1 mouse cellular context compared by ENCODE assay signal in the genomic region with DNA sequence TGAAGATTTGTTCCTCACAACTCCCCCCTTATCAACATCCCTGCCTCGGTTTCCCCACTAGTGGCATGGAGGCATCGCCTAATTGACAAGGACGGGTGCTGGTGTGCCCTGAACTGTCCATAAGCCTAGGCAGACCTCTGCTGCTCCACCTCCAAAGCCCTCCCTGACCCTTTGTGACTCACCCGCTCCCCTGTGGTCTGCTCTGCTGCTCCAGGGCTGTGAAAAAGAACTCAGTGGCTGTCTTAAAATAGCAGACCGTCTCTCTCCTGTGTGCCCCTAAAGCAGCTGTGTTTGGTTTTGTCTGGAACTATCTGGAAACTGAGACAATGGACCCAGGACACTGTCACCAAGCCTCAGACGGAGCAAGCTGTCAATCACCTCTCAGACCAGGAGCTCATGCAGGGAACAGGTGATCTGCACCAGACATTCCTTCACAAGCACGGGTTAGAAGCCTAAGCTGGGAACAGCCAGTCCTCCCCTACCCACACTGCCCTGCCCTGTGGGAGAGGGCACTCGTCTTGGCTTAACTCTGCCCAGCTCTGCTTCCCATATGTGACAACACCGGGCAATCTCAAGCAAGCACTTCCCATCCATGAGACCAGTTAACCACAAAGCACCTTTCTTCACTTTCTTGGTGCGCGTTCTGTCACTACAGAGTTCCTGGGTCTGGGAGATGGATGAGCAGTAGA.
TF ChIP-seq lines count a peak whose summit lies in the region.

No protein-coding gene starts in this region.

TF ChIP-seq in MEL, 35 proteins besides CTCF, POLR2A, EP300 and RAD21:
- TF ChIP-seq MYB (IDR thresholded peaks at IDR 0.05; ENCODE audit: low read depth, low read length), result no peak
- no peak for TF ChIP-seq BHLHE40 (IDR thresholded peaks at IDR 0.05; ENCODE audit: borderline replicate concordance, low read depth, low read length)
- TF ChIP-seq RCOR1 (IDR thresholded peaks at IDR 0.05; ENCODE audit: low read depth, low read length), result no peak
- TF ChIP-seq MAZ (IDR thresholded peaks at IDR 0.05; ENCODE audit: low read depth, low read length), result no peak
- TF ChIP-seq JUND (IDR thresholded peaks at IDR 0.05; ENCODE audit: low read depth, low read length), result no peak
- no peak for TF ChIP-seq TCF12 (IDR thresholded peaks at IDR 0.05; ENCODE audit: low read depth, low read length)
- no peak for TF ChIP-seq SMC3 (IDR thresholded peaks at IDR 0.05; ENCODE audit: low read depth, low read length)
- TF ChIP-seq MYC (IDR thresholded peaks at IDR 0.05; ENCODE audit: low read depth, low read length), result no peak
- TF ChIP-seq USF1 (IDR thresholded peaks at IDR 0.05; ENCODE audit: low read depth, low read length), result no peak
- no peak for TF ChIP-seq E2F4 (IDR thresholded peaks at IDR 0.05; ENCODE audit: borderline replicate concordance, low read depth, low read length)
- no peak for TF ChIP-seq NELFE (IDR thresholded peaks at IDR 0.05; ENCODE audit: low read depth, low read length)
- TF ChIP-seq MEF2A (IDR thresholded peaks at IDR 0.05; ENCODE audit: extremely low read depth, insufficient replicate concordance, low read depth, low read length, poor library complexity, severe bottlenecking), result no peak
- TF ChIP-seq SIN3A (IDR thresholded peaks at IDR 0.05; ENCODE audit: low read length), result no peak
- no peak for TF ChIP-seq CHD1 (IDR thresholded peaks at IDR 0.05; ENCODE audit: low read depth, low read length)
- TF ChIP-seq ETS1 (IDR thresholded peaks at IDR 0.05; ENCODE audit: low read depth, low read length), result no peak
- no peak for TF ChIP-seq ZC3H11A (IDR thresholded peaks at IDR 0.05; ENCODE audit: low read depth, low read length)
- no peak for TF ChIP-seq POLR2AphosphoS5 (IDR thresholded peaks at IDR 0.05; ENCODE audit: borderline replicate concordance, low read depth, low read length)
TF ChIP-seq in MEL: peak in this region for 0.
